11 mouse cellular contexts compared by ENCODE assay signal in the genomic region with DNA sequence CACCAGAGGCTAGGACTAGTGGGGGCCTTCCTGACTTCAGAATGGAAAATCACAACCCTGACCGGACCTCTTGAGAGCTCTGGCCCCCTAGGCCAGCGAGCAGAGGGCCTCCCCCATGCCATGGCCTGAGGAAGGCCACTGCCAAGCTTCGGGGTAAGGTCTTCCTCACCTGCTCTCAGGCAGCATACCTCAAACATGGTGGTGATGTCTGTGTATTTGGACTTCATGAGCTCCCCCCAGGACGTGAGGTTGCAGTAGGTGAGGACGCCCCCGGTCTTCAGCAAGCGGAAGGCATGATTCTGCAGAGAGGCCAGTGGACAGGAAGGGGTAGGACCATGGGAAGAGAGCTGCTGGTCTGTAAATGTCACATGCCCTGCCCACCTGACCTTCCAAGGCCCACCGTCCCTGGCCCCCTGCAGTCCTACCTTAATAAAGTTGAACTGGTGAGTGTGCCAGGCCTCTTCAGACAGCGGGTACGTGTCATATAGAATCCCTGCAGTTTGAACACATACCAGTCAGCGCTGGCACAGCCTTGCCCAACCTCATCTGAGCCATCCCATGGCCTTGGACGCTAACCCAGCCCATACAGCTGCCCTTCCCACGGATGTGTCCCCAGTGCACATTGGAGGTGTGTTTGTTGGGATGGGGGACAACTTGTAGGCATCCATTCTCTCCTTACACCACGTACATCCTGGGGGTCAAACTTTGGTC. TPM values are rescaled to one million over a fixed set of nuclear protein-coding genes. Genes with fewer than 3 reads are reported as not detected.
DNase-seq lines count a peak whose midpoint lies in the region; ATAC-seq lines count a peak whose summit lies in the region.
"Had no signal": no experiment of that assay in that cellular context is flagged by ENCODE, and none has a peak within 500 bp of the region (broad histone marks: within the 10 kb centered on the region; RNA-seq: fewer than 3 reads in every experiment).

No protein-coding gene starts in this region.

- ATAC-seq in midbrain, embryonic 15.5 days (replicated peaks), result no peak
- ATAC-seq in midbrain, embryonic 11.5 days (ENCODE audit: low FRiP score), result no peak
- ATAC-seq in intestine, embryonic 15.5 days, result no peak
- ATAC-seq in neural tube, embryonic 15.5 days (ENCODE audit: low FRiP score), result no peak
- ATAC-seq in monocyte, adult 5-6 weeks (replicated peaks; ENCODE audit: insufficient number of reproducible peaks, low FRiP score, low TSS enrichment, poor library complexity, severe bottlenecking), result no peak
- ATAC-seq: activated CD4-positive, CD25-positive, alpha-beta regulatory T cell, adult 4 months had no signal

- peak overlapping the region; percentile 92 for H3K27ac ChIP-seq in heart, embryonic 10.5 days
- H3K27ac ChIP-seq in midbrain, embryonic 15.5 days, result no peak overlapping the region
- no peak overlapping the region for H3K27ac ChIP-seq in midbrain, embryonic 11.5 days (ENCODE audit: low read depth, low read length)
- H3K27ac ChIP-seq in intestine, embryonic 15.5 days, result no peak overlapping the region
- no peak overlapping the region for H3K27ac ChIP-seq in neural tube, embryonic 15.5 days (replicated peaks)

- 91% methylated on average over 14 of the region's 14 CpGs for WGBS in heart, embryonic 10.5 days
- 93% methylated on average over 14 of the region's 14 CpGs for WGBS in midbrain, embryonic 15.5 days
- WGBS in midbrain, embryonic 11.5 days, result 92% methylated on average over 14 of the region's 14 CpGs
- 89% methylated on average over 14 of the region's 14 CpGs for WGBS in intestine, embryonic 15.5 days
- 92% methylated on average over 14 of the region's 14 CpGs for WGBS in neural tube, embryonic 15.5 days

- peaks cover 57% of the 10 kb centered on the region for H3K4me1 ChIP-seq in heart, embryonic 10.5 days
- H3K4me1 ChIP-seq in midbrain, embryonic 15.5 days, result peaks cover 36% of the 10 kb centered on the region
- peaks cover 30% of the 10 kb centered on the region for H3K4me1 ChIP-seq in midbrain, embryonic 11.5 days (ENCODE audit: control insufficient read depth, insufficient read depth, low read length)
- peaks cover 31% of the 10 kb centered on the region for H3K4me1 ChIP-seq in intestine, embryonic 15.5 days (replicated peaks)
- H3K4me1 ChIP-seq in neural tube, embryonic 15.5 days, result peaks cover 41% of the 10 kb centered on the region

- intact Hi-C loops in heart, postnatal 10 days (cut with DNase I), result no loop called here

- H3K36me3 ChIP-seq in heart, embryonic 10.5 days, result peaks cover 54% of the 10 kb centered on the region
- H3K36me3 ChIP-seq in midbrain, embryonic 15.5 days (replicated peaks), result peaks cover 24% of the 10 kb centered on the region; the same call in 1 of the 2 replicates
- H3K36me3 ChIP-seq in midbrain, embryonic 11.5 days (ENCODE audit: control insufficient read depth, insufficient read depth, low read length), result peaks cover 9% of the 10 kb centered on the region
- peaks cover 39% of the 10 kb centered on the region for H3K36me3 ChIP-seq in intestine, embryonic 15.5 days
- H3K36me3 ChIP-seq in neural tube, embryonic 15.5 days, result peaks cover 46% of the 10 kb centered on the region

- H3K9me3 ChIP-seq in heart, embryonic 10.5 days, result no peaks in the 10 kb centered on the region
- no peaks in the 10 kb centered on the region for H3K9me3 ChIP-seq in midbrain, embryonic 15.5 days
- no peaks in the 10 kb centered on the region for H3K9me3 ChIP-seq in midbrain, embryonic 11.5 days (ENCODE audit: control insufficient read depth, low read length)
- H3K9me3 ChIP-seq in intestine, embryonic 15.5 days, result no peaks in the 10 kb centered on the region
- no peaks in the 10 kb centered on the region for H3K9me3 ChIP-seq in neural tube, embryonic 15.5 days (replicated peaks)

- DNase-seq in heart, embryonic 10.5 days (ENCODE audit: low spot score), result no peak
- no peak for DNase-seq in heart, postnatal 10 days
- no peak for DNase-seq in midbrain, embryonic 11.5 days (ENCODE audit: low spot score, missing footprints)
- DNase-seq in lung, postnatal 10 days, result no peak
- DNase-seq: lung, postnatal 14 days; thymus, adult 2 months had no signal

- no peak overlapping the region for H3K4me2 ChIP-seq in midbrain, embryonic 15.5 days
- H3K4me2 ChIP-seq in midbrain, embryonic 11.5 days, result no peak overlapping the region
- peak overlapping the region; percentile 92 for H3K4me2 ChIP-seq in intestine, embryonic 15.5 days (replicated peaks)
- H3K4me2 ChIP-seq in neural tube, embryonic 15.5 days, result peak overlapping the region; percentile 91

- no peaks in the 10 kb centered on the region for H3K27me3 ChIP-seq in heart, embryonic 10.5 days (ENCODE audit: insufficient read depth, poor library complexity, severe bottlenecking)
- no peaks in the 10 kb centered on the region for H3K27me3 ChIP-seq in midbrain, embryonic 15.5 days (replicated peaks)
- H3K27me3 ChIP-seq in midbrain, embryonic 11.5 days (ENCODE audit: control insufficient read depth, insufficient read depth, low read length), result no peaks in the 10 kb centered on the region
- H3K27me3 ChIP-seq in intestine, embryonic 15.5 days (replicated peaks), result no peaks in the 10 kb centered on the region
- H3K27me3 ChIP-seq in neural tube, embryonic 15.5 days (replicated peaks), result no peaks in the 10 kb centered on the region

- H3K4me3 ChIP-seq in heart, embryonic 10.5 days, result peak overlapping the region; percentile 71
- H3K4me3 ChIP-seq in midbrain, embryonic 15.5 days, result no peak overlapping the region
- H3K4me3 ChIP-seq in midbrain, embryonic 11.5 days (ENCODE audit: low read depth, low read length), result no peak overlapping the region
- H3K4me3 ChIP-seq in intestine, embryonic 15.5 days (replicated peaks), result no peak overlapping the region
- H3K4me3 ChIP-seq in neural tube, embryonic 15.5 days (replicated peaks), result no peak overlapping the region

- H3K9ac ChIP-seq in midbrain, embryonic 15.5 days, result 0 out of 2 replicates have a peak overlapping the region, but pooled peaks have one; percentile 17
- H3K9ac ChIP-seq in midbrain, embryonic 11.5 days (ENCODE audit: low read length), result no peak overlapping the region
- H3K9ac ChIP-seq in intestine, embryonic 15.5 days, result peak overlapping the region; percentile 61
- no peak overlapping the region for H3K9ac ChIP-seq in neural tube, embryonic 15.5 days (replicated peaks)

RNA-seq across cellular contexts. Expression of gene Gamt, which starts 1.9 kb away (rescaled TPM):
- 61.2 and 72.0 TPM in 2 replicates for polyA plus RNA-seq in heart, embryonic 10.5 days (2016; fragmentation: Nextera tagmentation; extraction: Ambion mirVana)
- 10 to 100 TPM; 19.3 to 21.3 TPM for total RNA-seq in heart, postnatal 10 days (2021)
- polyA plus RNA-seq in midbrain, embryonic 15.5 days (2015; fragmentation: Nextera tagmentation; extraction: Ambion mirVana), result 16.8 and 18.9 TPM in 2 replicates
- 24.6 and 28.9 TPM in 2 replicates for polyA plus RNA-seq in midbrain, embryonic 11.5 days (2014; fragmentation: Nextera tagmentation; extraction: Ambion mirVana)
- 71.0 and 112 TPM in 2 replicates for polyA plus RNA-seq in intestine, embryonic 15.5 days (2015; fragmentation: Nextera tagmentation; extraction: Ambion mirVana)
- polyA plus RNA-seq in neural tube, embryonic 15.5 days (2015; fragmentation: Nextera tagmentation; extraction: Ambion mirVana), result 27.9 and 34.6 TPM in 2 replicates
- total RNA-seq in monocyte, adult 5-6 weeks (2017), result 3.8 to 4.7 TPM in 2 of 3 replicates, not detected in the other

RNA-seq across cellular contexts. Expression of gene Dazap1, which starts 2.4 kb away (rescaled TPM):
- 40.2 and 58.0 TPM in 2 replicates for polyA plus RNA-seq in heart, embryonic 10.5 days (2016; fragmentation: Nextera tagmentation; extraction: Ambion mirVana)
- 10 to 100 TPM; 86.4 to 95.4 TPM for total RNA-seq in heart, postnatal 10 days (2021)
- 60.5 and 60.8 TPM in 2 replicates for polyA plus RNA-seq in midbrain, embryonic 15.5 days (2015; fragmentation: Nextera tagmentation; extraction: Ambion mirVana)
- 37.8 and 42.6 TPM in 2 replicates for polyA plus RNA-seq in midbrain, embryonic 11.5 days (2014; fragmentation: Nextera tagmentation; extraction: Ambion mirVana)
- 53.1 and 57.0 TPM in 2 replicates for polyA plus RNA-seq in intestine, embryonic 15.5 days (2015; fragmentation: Nextera tagmentation; extraction: Ambion mirVana)
- polyA plus RNA-seq in neural tube, embryonic 15.5 days (2015; fragmentation: Nextera tagmentation; extraction: Ambion mirVana), result 48.6 and 50.4 TPM in 2 replicates
- 85.1 to 132 TPM (median 92.5 TPM) in 3 replicates for total RNA-seq in monocyte, adult 5-6 weeks (2017)

RNA-seq across cellular contexts. Expression of gene Ndufs7, which starts 10.0 kb away (rescaled TPM):
- polyA plus RNA-seq in heart, embryonic 10.5 days (2016; fragmentation: Nextera tagmentation; extraction: Ambion mirVana), result 432 and 538 TPM in 2 replicates
- total RNA-seq in heart, postnatal 10 days (2021), result 100 to 1,000 TPM; 609 to 639 TPM
- polyA plus RNA-seq in midbrain, embryonic 15.5 days (2015; fragmentation: Nextera tagmentation; extraction: Ambion mirVana), result 290 and 305 TPM in 2 replicates
- polyA plus RNA-seq in midbrain, embryonic 11.5 days (2014; fragmentation: Nextera tagmentation; extraction: Ambion mirVana), result 209 and 229 TPM in 2 replicates
- polyA plus RNA-seq in intestine, embryonic 15.5 days (2015; fragmentation: Nextera tagmentation; extraction: Ambion mirVana), result 467 and 534 TPM in 2 replicates
- 353 and 368 TPM in 2 replicates for polyA plus RNA-seq in neural tube, embryonic 15.5 days (2015; fragmentation: Nextera tagmentation; extraction: Ambion mirVana)
- total RNA-seq in monocyte, adult 5-6 weeks (2017), result 60.9 to 74.8 TPM (median 61.4 TPM) in 3 replicates

RNA-seq across cellular contexts. Expression of gene Mum1, which starts 32.7 kb away (rescaled TPM):
- 56.4 and 76.5 TPM in 2 replicates for polyA plus RNA-seq in heart, embryonic 10.5 days (2016; fragmentation: Nextera tagmentation; extraction: Ambion mirVana)
- total RNA-seq in heart, postnatal 10 days (2021), result 10 to 100 TPM; 20.3 to 23.1 TPM
- polyA plus RNA-seq in midbrain, embryonic 15.5 days (2015; fragmentation: Nextera tagmentation; extraction: Ambion mirVana), result 56.4 and 59.5 TPM in 2 replicates
- 134 and 142 TPM in 2 replicates for polyA plus RNA-seq in midbrain, embryonic 11.5 days (2014; fragmentation: Nextera tagmentation; extraction: Ambion mirVana)
- polyA plus RNA-seq in intestine, embryonic 15.5 days (2015; fragmentation: Nextera tagmentation; extraction: Ambion mirVana), result 53.0 and 55.2 TPM in 2 replicates
- 46.8 and 49.6 TPM in 2 replicates for polyA plus RNA-seq in neural tube, embryonic 15.5 days (2015; fragmentation: Nextera tagmentation; extraction: Ambion mirVana)
- 43.7 to 46.7 TPM (median 46.2 TPM) in 3 replicates for total RNA-seq in monocyte, adult 5-6 weeks (2017)

RNA-seq across cellular contexts. Expression of gene Rps15, which starts 33.3 kb away (rescaled TPM):
- 774 and 882 TPM in 2 replicates for polyA plus RNA-seq in heart, embryonic 10.5 days (2016; fragmentation: Nextera tagmentation; extraction: Ambion mirVana)
- total RNA-seq in heart, postnatal 10 days (2021), result 100 to 1,000 TPM; 859 to 871 TPM
- polyA plus RNA-seq in midbrain, embryonic 15.5 days (2015; fragmentation: Nextera tagmentation; extraction: Ambion mirVana), result 516 and 528 TPM in 2 replicates
- 752 and 845 TPM in 2 replicates for polyA plus RNA-seq in midbrain, embryonic 11.5 days (2014; fragmentation: Nextera tagmentation; extraction: Ambion mirVana)
- polyA plus RNA-seq in intestine, embryonic 15.5 days (2015; fragmentation: Nextera tagmentation; extraction: Ambion mirVana), result 974 and 1,020 TPM in 2 replicates
- polyA plus RNA-seq in neural tube, embryonic 15.5 days (2015; fragmentation: Nextera tagmentation; extraction: Ambion mirVana), result 544 and 638 TPM in 2 replicates
- 1,267 to 1,604 TPM (median 1,393 TPM) in 3 replicates for total RNA-seq in monocyte, adult 5-6 weeks (2017)

Comparison
In these comparisons a context has a peak if more than half of its experiments do, and no peak if none do; other contexts are left out.
1. H3K9ac ChIP-seq: peak in midbrain, embryonic 15.5 days (single experiment) and intestine, embryonic 15.5 days (single experiment); none in midbrain, embryonic 11.5 days (single experiment) and neural tube, embryonic 15.5 days (single experiment).
2. H3K4me2 ChIP-seq: peak in intestine, embryonic 15.5 days (single experiment) and neural tube, embryonic 15.5 days (single experiment); none in midbrain, embryonic 15.5 days (single experiment) and midbrain, embryonic 11.5 days (single experiment).